Mouse (Mus musculus) WW6 (cell line): Measurements from ENCODE around the gene Zw10.
A peak's percentile ranks its signal among the peaks of the same experiment; 100 is the strongest.

Experiments
- DNase-seq: peaks from one replicate; pipeline ENCODE4 v3.0.0-alpha.2; 2013; ENCODE audit warnings: low read depth, low spot score

Zw10 gene

GRCm38 (mm10) chr9:49055333-49056205, at the start of gene Zw10:
Gene Zw10, plus strand, starts transcription at chr9:49055613.
- DNase-seq: peak; percentile 92

DNA sequence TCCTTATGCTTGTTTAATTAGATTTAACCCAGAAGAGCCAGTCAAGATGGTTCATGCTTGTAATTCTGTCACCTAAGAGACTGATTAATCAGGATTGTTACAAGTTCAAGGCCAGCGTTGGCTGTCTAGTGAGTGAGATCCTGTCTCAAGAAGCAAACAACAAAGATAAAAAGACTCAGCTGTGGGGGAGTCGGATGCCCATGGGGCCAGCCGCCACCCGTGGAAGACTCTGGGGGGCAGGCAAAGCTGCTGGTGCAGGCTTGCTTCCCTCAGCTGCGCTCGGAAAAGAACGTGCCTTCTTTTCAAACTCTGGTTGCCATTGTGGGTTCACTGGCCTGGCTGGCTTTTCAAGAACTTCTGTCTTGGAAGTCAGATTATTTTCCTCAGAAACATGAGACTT, 39.6 kb upstream of the Zw10 start:
- no peak for DNase-seq

- no peak for DNase-seq
Observed at GRCm38 (mm10) chr9:49021289-49021688, 34.1 kb upstream of the Zw10 start.

- peak; percentile 33 for DNase-seq
Observed at GRCm38 (mm10) chr9:49023956-49024355, 31.5 kb upstream of the Zw10 start.

- DNase-seq: no peak
Observed at GRCm38 (mm10) chr9:49024529-49024928, 30.9 kb upstream of the Zw10 start.

DNA sequence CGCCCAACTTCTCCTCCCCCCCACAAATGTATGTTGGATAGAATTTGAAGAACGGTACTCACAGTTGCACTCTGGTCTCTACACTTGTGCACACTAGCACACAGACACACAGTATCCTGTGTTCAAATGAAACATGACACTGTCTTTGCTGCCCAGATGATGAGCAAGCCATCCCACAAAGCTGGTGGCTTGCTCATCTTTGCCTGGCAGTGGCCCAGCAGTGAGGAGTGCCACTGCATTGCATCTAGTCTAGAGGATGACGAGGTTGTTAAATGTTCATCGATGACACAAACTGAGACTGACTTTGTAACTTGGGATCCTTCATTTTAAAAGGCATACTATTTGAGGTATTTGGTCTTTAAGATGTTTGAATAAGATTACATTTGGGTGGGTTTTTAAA, 20.6 kb upstream of the Zw10 start:
- DNase-seq: no peak

- no peak for DNase-seq
Observed at GRCm38 (mm10) chr9:49050901-49051300, 4.5 kb upstream of the Zw10 start.

DNA sequence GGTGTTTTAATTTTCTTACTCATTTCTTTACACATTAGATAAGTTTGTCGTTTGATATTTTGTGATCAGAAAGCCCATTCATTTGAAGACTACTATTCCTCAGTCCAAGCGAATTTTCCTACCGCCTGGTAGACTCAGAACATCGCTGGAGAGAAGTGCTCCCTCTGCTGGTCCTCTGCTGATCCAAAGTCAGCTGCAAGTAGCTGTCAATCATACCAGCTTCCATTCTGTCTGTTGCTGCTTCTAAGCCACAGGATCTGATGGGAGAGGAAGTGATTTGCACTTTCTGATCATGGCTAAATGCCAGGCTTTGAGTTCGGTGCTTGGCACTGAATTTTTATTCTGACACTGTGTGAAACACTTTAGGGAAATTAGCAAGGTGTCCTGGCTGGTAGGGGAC, 4.1 kb upstream of the Zw10 start:
- peak; percentile 39 for DNase-seq

GRCm38 (mm10) chr9:49054028-49054427, 1.4 kb upstream of the Zw10 start:
- DNase-seq: peak; percentile 34

GRCm38 (mm10) chr9:49076847-49077246, 21.4 kb downstream of the Zw10 start:
- no peak for DNase-seq

DNA sequence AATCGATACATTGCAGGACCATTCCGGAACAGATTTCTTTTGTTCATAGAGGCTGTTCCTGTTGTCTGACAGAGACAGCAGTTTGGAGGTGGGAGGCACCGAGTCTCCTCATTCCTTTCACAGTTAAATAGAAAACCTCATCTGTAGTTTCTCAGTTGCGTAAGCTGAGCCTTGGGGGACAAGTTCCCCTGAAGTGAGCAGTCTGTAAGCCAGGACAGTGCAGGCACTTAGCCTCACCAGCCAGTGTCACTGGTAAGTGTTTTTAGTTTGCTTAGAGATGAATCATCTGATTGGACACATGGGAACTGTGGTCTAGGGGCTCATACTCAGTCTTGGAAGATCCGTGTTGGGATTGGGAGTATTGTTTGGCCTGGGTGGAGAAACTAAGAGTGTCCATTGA, 25.7 kb downstream of the Zw10 start, which contains the start of gene Tmprss5:
Tmprss5 (plus strand) TSS at position 154 of the 400 bp plus-strand sequence.
- DNase-seq: no peak

DNA sequence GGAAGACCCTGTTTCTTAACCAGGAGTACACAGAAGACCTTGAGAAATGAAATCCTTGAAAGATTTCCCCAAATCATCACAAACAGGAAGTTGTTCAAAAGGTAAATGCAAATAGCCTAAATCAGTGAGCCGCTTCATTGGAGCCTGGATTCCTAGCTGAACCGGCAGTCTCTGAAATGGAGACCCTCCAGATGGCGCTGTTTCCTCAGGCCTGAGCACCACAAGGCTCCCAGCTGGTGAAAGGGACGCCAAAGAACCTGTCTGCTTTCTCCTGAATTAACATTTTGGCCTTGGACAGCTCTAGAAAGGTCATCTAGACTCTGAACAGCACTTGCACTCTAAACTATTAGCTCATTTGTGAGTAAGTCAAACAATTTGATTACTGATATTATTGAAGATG, 26.1 kb downstream of the Zw10 start:
- DNase-seq: peak; percentile 47

GRCm38 (mm10) chr9:49087317-49087716, 31.9 kb downstream of the Zw10 start:
- no peak for DNase-seq

- no peak for DNase-seq
Observed at GRCm38 (mm10) chr9:49098871-49099270, 43.5 kb downstream of the Zw10 start.

DNA sequence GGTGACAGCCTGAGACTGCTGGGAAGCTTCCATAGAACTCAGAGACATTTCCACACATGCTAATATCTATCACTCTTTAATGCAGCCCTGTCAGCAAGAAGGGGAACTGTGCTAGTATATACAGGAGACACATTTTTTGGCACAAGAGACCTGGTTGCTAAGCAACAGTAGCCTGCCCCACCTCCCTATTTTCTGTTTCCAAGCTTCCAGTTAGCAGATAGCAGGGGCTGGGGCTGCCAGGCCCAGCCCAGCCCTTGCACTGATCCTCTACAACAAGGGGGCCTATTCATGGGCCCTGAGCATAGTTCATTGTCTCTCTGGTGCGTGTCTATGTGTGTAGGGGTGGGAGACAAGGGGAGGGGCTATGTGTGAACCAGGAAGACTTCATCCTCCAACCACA, 46.9 kb downstream of the Zw10 start:
- DNase-seq: no peak

- no peak for DNase-seq
Observed at GRCm38 (mm10) chr9:49109101-49109500, 53.7 kb downstream of the Zw10 start.

GRCm38 (mm10) chr9:49110476-49111220, 55.2 kb downstream of the Zw10 start:
- DNase-seq: no peak

- DNase-seq: no peak
Observed at GRCm38 (mm10) chr9:49111296-49111695, 55.9 kb downstream of the Zw10 start.

DNA sequence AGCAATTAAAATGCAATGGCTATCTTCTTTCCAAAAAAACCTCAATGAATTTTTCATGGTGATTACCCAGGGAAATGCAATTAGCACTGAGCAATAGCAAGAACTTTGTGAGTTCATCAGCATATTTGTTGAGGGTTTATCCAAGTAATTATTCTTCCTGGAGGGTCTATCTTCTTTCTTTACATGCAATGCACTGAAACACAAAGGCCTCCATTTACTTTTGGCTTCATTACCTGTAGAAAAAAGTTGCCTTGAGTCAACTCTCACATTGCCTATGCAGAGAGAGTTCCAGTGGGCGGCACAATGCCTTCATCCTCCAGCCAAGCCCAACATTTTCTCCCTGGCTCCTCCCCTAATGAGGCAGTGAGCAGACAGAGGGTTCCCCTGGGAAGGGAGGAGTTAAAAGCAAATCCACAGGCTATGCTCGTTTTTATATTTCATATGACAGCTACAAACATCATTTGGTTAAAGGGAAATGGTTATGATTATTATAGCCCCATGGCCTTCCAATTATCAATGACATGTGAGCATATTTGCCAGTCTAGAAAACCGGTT, 62.9 kb downstream of the Zw10 start:
- no peak for DNase-seq

GRCm38 (mm10) chr9:49119759-49120158, 64.3 kb downstream of the Zw10 start:
- no peak for DNase-seq

- no peak for DNase-seq
Observed at GRCm38 (mm10) chr9:49125706-49126105, 70.3 kb downstream of the Zw10 start.
